Mouse (Mus musculus) embryo, embryonic 11 days (tissue): ENCODE data around the gene Wnk4.

ENCODE experiments used
- DNase-seq: peaks from one replicate; pipeline ENCODE4 v3.0.0-alpha.2; 2015

Gene Wnk4

GRCm38 (mm10) chr11:101259948-101260825, at the start of gene Wnk4:
Gene Wnk4, plus strand, starts transcription at chr11:101260567.
- DNase-seq: peak; percentile 85

- DNase-seq: peak; percentile 85
Measured at GRCm38 (mm10) chr11:101211970-101212369, 48.4 kb upstream of the Wnk4 start.

- DNase-seq: no peak
Measured at GRCm38 (mm10) chr11:101216936-101217335, 43.4 kb upstream of the Wnk4 start.

- DNase-seq: no peak
Measured at GRCm38 (mm10) chr11:101218436-101219055, 41.8 kb upstream of the Wnk4 start.

- no peak for DNase-seq
Measured at GRCm38 (mm10) chr11:101220853-101221252, 39.5 kb upstream of the Wnk4 start.

- DNase-seq: no peak
Measured at GRCm38 (mm10) chr11:101221306-101221986, 38.9 kb upstream of the Wnk4 start.

- DNase-seq: no peak
Measured at GRCm38 (mm10) chr11:101224337-101224736, 36.0 kb upstream of the Wnk4 start.

- DNase-seq: no peak
Measured at GRCm38 (mm10) chr11:101225331-101226064, 34.9 kb upstream of the Wnk4 start.

GRCm38 (mm10) chr11:101226065-101226701, 34.2 kb upstream of the Wnk4 start, which contains the start of gene Ezh1:
Gene Ezh1, minus strand, starts transcription at chr11:101226463.
- peak; percentile 89 for DNase-seq

- no peak for DNase-seq
Measured at GRCm38 (mm10) chr11:101229361-101229900, 30.9 kb upstream of the Wnk4 start.

- peak; percentile 22 for DNase-seq
Measured at GRCm38 (mm10) chr11:101230061-101230511, 30.3 kb upstream of the Wnk4 start.

GRCm38 (mm10) chr11:101230526-101230925, 29.8 kb upstream of the Wnk4 start:
- DNase-seq: peak; percentile 32

GRCm38 (mm10) chr11:101230991-101231871, 29.1 kb upstream of the Wnk4 start:
- DNase-seq: peak; percentile 60

- DNase-seq: peak; percentile 59
Measured at GRCm38 (mm10) chr11:101232010-101232839, 28.1 kb upstream of the Wnk4 start.

GRCm38 (mm10) chr11:101233240-101233639, 27.1 kb upstream of the Wnk4 start:
- no peak for DNase-seq

- no peak for DNase-seq
Measured at GRCm38 (mm10) chr11:101234124-101234523, 26.2 kb upstream of the Wnk4 start.

GRCm38 (mm10) chr11:101235429-101235828, 24.9 kb upstream of the Wnk4 start:
- DNase-seq: no peak

- DNase-seq: no peak
Measured at GRCm38 (mm10) chr11:101236782-101237181, 23.6 kb upstream of the Wnk4 start.

- DNase-seq: peak; percentile 27
Measured at GRCm38 (mm10) chr11:101238071-101238647, 22.2 kb upstream of the Wnk4 start.
